Mouse (Mus musculus): ENCODE data around the gene Trio. TPM values are rescaled to one million over a fixed set of nuclear protein-coding genes. Genes with fewer than 3 reads are reported as not detected.
A peak's percentile ranks its signal among the peaks of the same experiment; 100 is the strongest.

The Trio gene
- total and polyA plus RNA-seq, 2 experiments from 2014 or later: 21.9 to 214 TPM

- no peak overlapping the region for H3K9ac ChIP-seq
- H3K4me1 ChIP-seq (ENCODE audit: insufficient read depth): no peaks in the 10 kb centered on the region
- peak; percentile 76 for TF ChIP-seq CTCF (IDR thresholded peaks at IDR 0.05; ENCODE audit: low read depth)
- H3K4me3 ChIP-seq (ENCODE audit: low read depth, low read length): no peak overlapping the region
- H3K36me3 ChIP-seq (ENCODE audit: insufficient read depth): peaks cover 77% of the 10 kb centered on the region
- WGBS: 89% methylated on average over 4 of the region's 4 CpGs
- peak; percentile 57 for DNase-seq
- H3K27ac ChIP-seq (ENCODE audit: low read depth, low read length): no peak overlapping the region
- peak; percentile 59 for ATAC-seq
- no peaks in the 10 kb centered on the region for H3K9me3 ChIP-seq (ENCODE audit: low read length)
- H3K4me2 ChIP-seq (ENCODE audit: low read depth): no peak overlapping the region
- no peaks in the 10 kb centered on the region for H3K27me3 ChIP-seq (ENCODE audit: insufficient read depth, low read length)
These were observed 202.1 kb downstream of the Trio start for GRCm38 (mm10) chr15:27823581-27823980.

DNA sequence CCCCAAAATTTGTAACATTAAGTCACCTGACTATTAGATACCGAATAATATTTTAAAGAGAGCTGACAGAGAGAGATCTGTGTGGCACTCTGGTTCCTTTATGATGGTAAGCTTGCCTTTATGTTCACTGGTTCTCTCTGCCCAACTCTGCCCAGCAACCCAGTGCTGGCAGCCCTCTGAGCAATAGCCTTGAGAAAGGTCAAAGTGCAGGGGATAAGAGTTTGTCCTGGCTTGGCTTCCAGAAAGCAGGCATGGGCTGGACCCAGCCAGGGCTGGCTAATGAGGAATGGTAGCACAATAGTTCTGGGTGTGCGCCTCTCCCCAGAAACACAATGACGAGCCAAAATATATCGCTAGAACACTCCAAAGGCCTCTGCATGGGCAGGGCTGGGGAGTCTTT, 203.2 kb downstream of the Trio start:
- no peak for ATAC-seq
- Histone ChIP-seq H3K27me3 (ENCODE audit: insufficient read depth, low read length) (no peaks in the 10 kb centered on the region), H3K4me2 (ENCODE audit: low read depth) (no peak overlapping the region), H3K9ac (no peak overlapping the region), H3K4me3 (ENCODE audit: low read depth, low read length) (no peak overlapping the region), H3K9me3 (ENCODE audit: low read length) (no peaks in the 10 kb centered on the region), H3K27ac (ENCODE audit: low read depth, low read length) (no peak overlapping the region), H3K36me3 (ENCODE audit: insufficient read depth) (peaks cover 75% of the 10 kb centered on the region), H3K4me1 (ENCODE audit: insufficient read depth) (no peaks in the 10 kb centered on the region)
- 75% methylated on average over 4 of the region's 4 CpGs for WGBS
- DNase-seq: no peak
- no peak for TF ChIP-seq CTCF (IDR thresholded peaks at IDR 0.05; ENCODE audit: low read depth)

GRCm38 (mm10) chr15:27821651-27822364, 203.8 kb downstream of the Trio start:
- no peak for ATAC-seq

GRCm38 (mm10) chr15:27817096-27817495, 208.6 kb downstream of the Trio start:
- Histone ChIP-seq H3K4me3 (ENCODE audit: low read depth, low read length) (no peak overlapping the region), H3K27ac (ENCODE audit: low read depth, low read length) (0 out of 2 replicates have a peak overlapping the region, but pooled peaks have one; percentile 36), H3K4me2 (ENCODE audit: low read depth) (no peak overlapping the region), H3K9ac (no peak overlapping the region), H3K4me1 (ENCODE audit: insufficient read depth) (no peaks in the 10 kb centered on the region), H3K27me3 (ENCODE audit: insufficient read depth, low read length) (no peaks in the 10 kb centered on the region), H3K9me3 (ENCODE audit: low read length) (no peaks in the 10 kb centered on the region), H3K36me3 (ENCODE audit: insufficient read depth) (peaks cover 82% of the 10 kb centered on the region)
- ATAC-seq: peak; percentile 45
- no peak for TF ChIP-seq CTCF (IDR thresholded peaks at IDR 0.05; ENCODE audit: low read depth)
- WGBS: 72% methylated on average over 10 of the region's 10 CpGs
- no peak for DNase-seq

More at GRCm38 (mm10) chr15:27821651-27822364, 203.8 kb downstream of the Trio start:
- no peaks in the 10 kb centered on the region for H3K4me1 ChIP-seq (ENCODE audit: insufficient read depth)
- no peak for DNase-seq
- no peak overlapping the region for H3K4me2 ChIP-seq (ENCODE audit: low read depth)
- peaks cover 75% of the 10 kb centered on the region for H3K36me3 ChIP-seq (ENCODE audit: insufficient read depth)
- no peaks in the 10 kb centered on the region for H3K27me3 ChIP-seq (ENCODE audit: insufficient read depth, low read length)
- 93% methylated on average over 11 of the region's 11 CpGs for WGBS
- no peak overlapping the region for H3K9ac ChIP-seq
- no peak overlapping the region for H3K27ac ChIP-seq (ENCODE audit: low read depth, low read length)
- H3K4me3 ChIP-seq (ENCODE audit: low read depth, low read length): no peak overlapping the region
- H3K9me3 ChIP-seq (ENCODE audit: low read length): no peaks in the 10 kb centered on the region
- no peak for TF ChIP-seq CTCF (IDR thresholded peaks at IDR 0.05; ENCODE audit: low read depth)

DNA sequence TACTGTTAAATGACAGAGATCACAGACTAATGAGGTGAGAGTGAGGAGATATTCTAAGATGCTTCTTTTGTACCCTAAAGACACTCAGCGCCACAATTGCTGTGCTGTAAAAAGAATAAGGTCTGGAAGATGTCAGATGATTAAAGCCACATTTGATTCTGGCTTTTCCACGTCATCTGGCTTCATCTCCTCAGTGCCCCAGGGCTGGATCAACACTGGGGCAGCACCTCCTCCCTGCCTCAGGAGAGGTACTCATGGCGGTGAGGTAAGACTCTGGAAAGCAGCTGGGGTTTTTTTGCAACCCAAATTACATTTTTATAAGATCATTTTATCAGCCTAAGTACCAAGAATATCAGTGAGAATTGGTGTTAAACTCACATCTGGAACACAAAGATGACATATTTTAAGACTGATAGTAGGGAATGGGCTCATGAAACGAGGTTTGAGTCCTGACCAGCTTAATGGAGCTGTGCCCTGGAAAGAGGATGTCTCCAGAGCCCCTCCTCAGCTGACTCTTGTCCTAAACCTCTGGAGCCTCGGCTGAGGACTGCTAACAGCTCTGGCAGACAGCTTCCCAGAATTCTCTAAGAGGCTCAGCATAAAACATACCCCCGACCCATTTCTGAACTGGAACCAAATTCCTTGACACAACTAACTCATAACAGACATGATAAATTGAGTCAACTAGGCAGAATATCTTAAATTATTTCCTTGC, 210.8 kb downstream of the Trio start:
- Histone ChIP-seq H3K36me3 (ENCODE audit: insufficient read depth) (peaks cover 86% of the 10 kb centered on the region), H3K4me2 (ENCODE audit: low read depth) (no peak overlapping the region), H3K27me3 (ENCODE audit: insufficient read depth, low read length) (no peaks in the 10 kb centered on the region), H3K27ac (ENCODE audit: low read depth, low read length) (no peak overlapping the region), H3K4me1 (ENCODE audit: insufficient read depth) (no peaks in the 10 kb centered on the region), H3K9me3 (ENCODE audit: low read length) (no peaks in the 10 kb centered on the region), H3K9ac (no peak overlapping the region), H3K4me3 (ENCODE audit: low read depth, low read length) (no peak overlapping the region)
- ATAC-seq (no peak), DNase-seq (no peak)
- WGBS: 75% methylated on average over 6 of the region's 6 CpGs
- TF ChIP-seq CTCF (IDR thresholded peaks at IDR 0.05; ENCODE audit: low read depth): no peak

DNA sequence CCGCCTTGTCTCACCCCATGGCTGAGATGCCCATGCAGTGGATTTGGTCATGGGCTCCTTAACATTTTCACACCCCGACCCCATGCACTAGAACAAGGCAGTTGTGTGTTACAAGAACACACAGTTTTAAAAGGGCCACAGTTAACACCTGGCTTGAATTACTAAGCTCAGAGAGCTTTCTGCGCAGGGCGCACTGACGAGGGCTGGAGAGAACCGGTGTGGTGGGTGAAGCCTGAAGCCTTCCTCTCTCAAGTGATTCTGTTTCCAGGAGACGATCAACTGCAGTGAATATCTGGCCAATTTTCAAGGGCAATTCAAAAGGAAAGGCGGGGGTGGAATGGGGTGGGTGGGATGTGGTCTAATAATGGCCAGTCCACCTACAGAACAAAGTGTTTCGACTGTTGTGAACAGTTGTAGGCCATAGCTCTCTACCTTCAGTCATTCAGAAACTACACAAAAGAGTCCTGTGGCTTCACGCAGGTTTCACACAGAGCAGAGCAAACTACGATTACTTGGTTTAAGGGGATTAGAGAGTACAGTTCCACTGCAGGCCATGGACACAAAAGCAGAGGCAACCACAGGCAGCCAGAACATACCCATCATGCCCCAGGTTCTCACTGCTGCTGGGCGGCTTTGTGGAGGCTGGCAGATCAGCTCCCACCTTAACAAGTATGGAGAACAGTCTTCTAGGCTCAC, 214.7 kb downstream of the Trio start:
- no peaks in the 10 kb centered on the region for H3K27me3 ChIP-seq (ENCODE audit: insufficient read depth, low read length)
- H3K4me3 ChIP-seq (ENCODE audit: low read depth, low read length): no peak overlapping the region
- ATAC-seq: peak; percentile 23
- 37% methylated on average over 12 of the region's 12 CpGs for WGBS
- peaks cover 50% of the 10 kb centered on the region for H3K36me3 ChIP-seq (ENCODE audit: insufficient read depth)
- TF ChIP-seq CTCF (IDR thresholded peaks at IDR 0.05; ENCODE audit: low read depth): no peak
- no peak overlapping the region for H3K9ac ChIP-seq
- no peak overlapping the region for H3K4me2 ChIP-seq (ENCODE audit: low read depth)
- no peaks in the 10 kb centered on the region; the same call in 1 of the 2 replicates for H3K4me1 ChIP-seq (ENCODE audit: insufficient read depth)
- H3K27ac ChIP-seq (ENCODE audit: low read depth, low read length): no peak overlapping the region
- no peaks in the 10 kb centered on the region for H3K9me3 ChIP-seq (ENCODE audit: low read length)
- DNase-seq: no peak
